Mouse (Mus musculus): ENCODE data around the gene Prl.

- no peak for TF ChIP-seq POLR2A (IDR thresholded peaks at IDR 0.05; ENCODE audit: insufficient read length, low read depth)
- no peak for TF ChIP-seq MAX (IDR thresholded peaks at IDR 0.05; ENCODE audit: low read depth)
- TF ChIP-seq MYOD1 (IDR thresholded peaks at IDR 0.05; ENCODE audit: control insufficient read depth in 1 of 3, insufficient read length in 2 of 3, low read depth in 2 of 3), result no peak
- no peak for TF ChIP-seq REST (IDR thresholded peaks at IDR 0.05; ENCODE audit: insufficient read depth, insufficient read length)
- TF ChIP-seq TCF12 (IDR thresholded peaks at IDR 0.05; ENCODE audit: insufficient read depth, poor library complexity, severe bottlenecking), result no peak
- no peak for TF ChIP-seq USF1 (IDR thresholded peaks at IDR 0.05; ENCODE audit: low read depth)
- no peak for TF ChIP-seq CEBPB (IDR thresholded peaks at IDR 0.05; ENCODE audit: insufficient read depth, poor library complexity, severe bottlenecking)
- no peak for TF ChIP-seq POLR2AphosphoS2 (IDR thresholded peaks at IDR 0.05; ENCODE audit: insufficient read length, low read depth)
- TF ChIP-seq MYOG (IDR thresholded peaks at IDR 0.05; ENCODE audit: control insufficient read depth in 1 of 3, insufficient read depth in 1 of 3, insufficient read length in 2 of 3, low read depth in 2 of 3), result no peak
- no peak for TF ChIP-seq E2F4 (IDR thresholded peaks at IDR 0.05; ENCODE audit: insufficient read depth)
- TF ChIP-seq SRF (IDR thresholded peaks at IDR 0.05; ENCODE audit: control insufficient read depth, insufficient read length, low read depth), result no peak
- no peak for TF ChIP-seq TCF3 (IDR thresholded peaks at IDR 0.05; ENCODE audit: insufficient read length, low read depth)
These were observed at the start of gene Prl for GRCm38 (mm10) chr13:27057270-27057669.
